Mouse (Mus musculus): Measurements from ENCODE around the gene Lztfl1.

GRCm38 (mm10) chr9:123740799-123741198 lies 23.3 kb upstream of the Lztfl1 start:
- no peak for TF ChIP-seq POLR2A (IDR thresholded peaks at IDR 0.05; ENCODE audit: insufficient read depth, low read depth, low read length)
- TF ChIP-seq CTCF (IDR thresholded peaks at IDR 0.05), result no peak

Data from heart, adult 2 months (tissue).